Mouse (Mus musculus) hindlimb bud, embryonic 11.5 days (tissue): ENCODE measurements around the gene Megf8.

Experiments
- DNase-seq: peaks from one replicate; pipeline ENCODE4 v3.0.0-alpha.2; 2012; ENCODE audit warnings: low read depth, low spot score; ENCODE audit errors: extremely low spot score

The Megf8 gene

DNA sequence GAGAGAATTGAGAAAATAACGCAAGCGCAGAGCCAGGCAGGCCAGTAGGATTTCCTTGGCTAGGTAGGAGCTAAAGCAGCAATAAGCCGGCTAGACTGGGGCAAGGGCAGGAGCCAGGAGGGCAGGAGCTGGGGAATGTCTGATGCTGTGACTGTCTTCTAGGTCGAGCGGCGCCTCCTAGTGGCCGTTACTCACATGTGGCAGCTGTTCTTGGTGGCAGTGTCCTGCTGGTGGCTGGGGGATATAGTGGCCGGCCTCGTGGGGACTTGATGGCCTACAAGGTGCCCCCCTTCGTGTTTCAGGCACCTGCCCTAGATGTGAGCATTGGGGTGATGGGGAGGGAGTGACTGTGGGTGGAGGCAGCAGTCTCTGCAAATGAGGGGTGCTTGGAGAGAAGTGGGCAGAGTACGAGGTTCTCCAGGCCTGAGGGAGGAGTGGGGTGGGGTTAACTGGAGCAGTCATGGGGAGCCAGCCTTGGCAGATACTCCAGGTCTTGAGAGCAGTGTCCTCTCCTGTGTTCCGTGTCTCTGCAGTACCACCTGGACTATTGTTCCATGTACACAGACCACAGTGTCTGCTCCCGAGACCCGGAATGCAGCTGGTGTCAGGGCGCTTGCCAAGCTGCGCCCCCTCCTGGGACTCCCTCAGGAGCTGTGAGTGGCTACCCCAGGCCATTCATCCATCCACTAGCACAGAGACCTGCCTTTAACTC lies 16.8 kb downstream of the Megf8 start:
- DNase-seq, result peak; percentile 41

DNA sequence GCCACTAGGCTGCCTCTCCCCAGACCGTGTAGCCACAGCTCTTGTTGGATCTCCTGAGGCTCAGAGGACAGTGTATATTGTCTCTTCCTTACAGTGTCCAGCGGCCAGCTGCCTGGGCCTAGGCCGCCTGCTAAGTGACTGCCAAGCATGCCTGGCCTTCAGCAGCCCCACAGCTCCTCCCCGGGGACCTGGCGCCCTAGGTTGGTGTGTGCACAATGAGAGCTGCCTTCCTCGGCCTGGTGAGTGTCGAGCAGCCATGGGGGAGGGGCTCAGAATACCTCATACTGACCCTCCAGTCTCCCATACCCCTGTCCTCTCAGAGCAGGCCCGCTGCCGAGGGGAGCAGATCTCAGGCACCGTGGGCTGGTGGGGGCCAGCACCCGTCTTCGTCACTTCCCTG lies 17.5 kb downstream of the Megf8 start:
- DNase-seq, result no peak

- no peak for DNase-seq
Observed at GRCm38 (mm10) chr7:25339329-25339728, 22.4 kb downstream of the Megf8 start.

- no peak for DNase-seq
Observed at GRCm38 (mm10) chr7:25341000-25341784, 24.2 kb downstream of the Megf8 start.

DNA sequence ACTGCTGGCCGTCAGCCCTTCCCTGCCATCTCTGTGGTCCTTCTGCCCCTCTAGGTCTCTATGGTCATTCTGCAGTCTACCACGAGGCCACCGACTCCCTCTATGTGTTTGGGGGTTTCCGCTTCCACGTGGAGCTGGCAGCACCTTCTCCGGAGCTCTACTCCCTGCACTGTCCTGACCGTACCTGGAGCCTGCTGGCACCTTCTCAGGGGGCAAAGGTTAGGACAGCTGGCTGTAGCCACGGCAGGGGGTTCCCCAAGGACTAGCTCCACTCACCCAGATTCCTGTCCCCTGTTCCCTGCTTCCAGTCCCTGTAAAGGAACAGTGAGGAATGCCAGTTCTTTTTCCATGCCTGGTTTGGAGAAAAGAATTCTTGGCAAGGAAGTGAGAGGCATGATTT lies 31.9 kb downstream of the Megf8 start:
- DNase-seq, result no peak

DNA sequence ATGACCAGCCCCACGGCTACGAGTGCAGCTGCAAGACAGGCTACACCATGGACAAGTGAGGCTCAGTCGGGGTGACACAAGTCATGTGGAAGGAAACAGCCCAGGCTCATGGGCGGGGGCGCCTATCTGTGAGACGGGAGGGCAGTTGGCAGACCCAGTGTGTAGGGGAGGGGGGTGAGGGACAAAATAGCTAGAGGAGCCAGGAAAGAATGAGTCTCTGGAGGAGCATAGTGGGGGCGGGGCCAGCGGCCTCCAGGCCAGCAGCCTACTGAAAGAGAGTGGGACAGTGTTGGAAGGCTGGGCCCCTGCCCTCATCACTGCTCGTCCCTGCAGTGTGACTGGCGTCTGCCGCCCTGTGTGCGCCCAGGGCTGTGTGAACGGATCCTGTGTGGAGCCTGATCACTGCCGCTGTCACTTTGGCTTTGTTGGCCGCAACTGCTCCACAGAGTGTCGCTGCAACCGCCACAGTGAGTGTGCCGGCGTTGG lies 41.8 kb downstream of the Megf8 start:
- DNase-seq, result no peak

- no peak for DNase-seq
Observed at GRCm38 (mm10) chr7:25363151-25363550, 46.2 kb downstream of the Megf8 start.

DNA sequence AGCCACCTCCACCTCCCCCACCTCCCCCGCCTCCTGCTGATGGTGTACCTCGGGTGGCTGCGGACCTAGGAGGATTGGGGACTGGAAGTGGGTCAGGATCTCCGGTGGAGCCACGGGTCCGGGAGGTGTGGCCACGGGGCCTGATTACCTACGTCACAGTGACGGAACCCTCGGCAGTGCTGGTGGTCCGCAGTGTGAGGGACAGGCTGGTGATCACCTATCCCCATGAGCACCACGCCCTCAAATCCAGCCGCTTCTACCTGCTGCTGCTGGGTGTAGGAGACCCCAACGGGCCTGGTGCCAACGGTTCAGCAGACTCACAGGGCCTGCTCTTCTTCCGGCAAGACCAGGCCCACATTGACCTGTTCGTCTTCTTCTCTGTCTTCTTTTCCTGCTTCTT lies 46.7 kb downstream of the Megf8 start:
- no peak for DNase-seq

GRCm38 (mm10) chr7:25365937-25366625 lies 49.1 kb downstream of the Megf8 start:
- DNase-seq, result no peak

DNA sequence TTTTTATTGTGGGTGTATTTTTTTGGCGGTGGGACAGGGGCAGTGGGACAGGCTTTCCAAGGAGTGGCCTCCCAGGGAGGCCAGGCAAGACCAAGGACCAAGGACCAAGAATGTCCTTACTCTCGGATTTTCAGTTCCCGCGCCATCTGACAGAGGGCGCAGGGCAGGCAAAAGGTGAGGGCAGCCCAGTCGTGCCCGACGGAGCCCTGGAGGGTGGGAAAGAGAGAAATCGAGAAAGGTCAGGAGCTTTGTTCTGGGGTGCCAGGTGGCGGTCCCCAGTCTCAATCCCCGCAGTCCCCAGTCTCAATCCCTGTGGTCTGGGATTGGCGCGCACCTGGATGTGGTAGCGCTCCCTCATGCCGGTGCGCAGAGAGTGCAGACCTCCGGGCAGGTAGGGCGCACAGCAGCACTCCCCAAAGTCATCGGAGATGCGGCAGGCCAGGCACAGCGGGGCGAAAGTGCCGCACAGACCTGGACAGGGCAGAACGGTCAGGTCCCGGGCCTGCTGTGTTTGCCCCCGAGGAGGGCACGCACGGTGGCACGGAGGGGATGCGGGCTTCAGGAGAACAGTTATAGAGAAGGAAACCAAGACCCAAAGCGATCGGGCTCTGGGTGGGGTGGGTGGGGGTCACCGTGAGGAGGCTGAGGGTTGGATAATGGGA lies 50.8 kb downstream of the Megf8 start:
- no peak for DNase-seq

DNA sequence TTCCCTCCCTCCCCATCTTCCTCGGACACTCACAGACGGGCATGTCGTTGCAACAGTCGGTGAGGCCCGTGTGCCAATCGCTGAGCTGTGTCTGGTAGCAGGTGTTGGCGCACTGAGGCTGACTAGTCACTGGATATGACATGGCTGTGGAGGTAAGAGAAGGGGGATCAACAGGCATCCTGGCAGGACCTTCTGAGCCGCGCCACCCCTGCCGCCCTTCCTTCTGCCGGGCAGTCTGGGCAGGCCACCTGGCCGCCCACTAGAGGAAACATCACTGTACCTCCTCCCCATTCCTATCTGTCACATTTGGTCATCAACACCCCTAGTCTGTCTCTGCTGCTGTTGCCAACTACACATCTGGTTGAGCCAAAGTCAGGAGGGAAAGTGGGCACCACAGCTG lies 51.4 kb downstream of the Megf8 start:
- DNase-seq, result no peak

- no peak for DNase-seq
Observed at GRCm38 (mm10) chr7:25369058-25369749, 52.2 kb downstream of the Megf8 start, which contains the start of gene Cnfn. Cnfn (minus strand) TSS chr7:25369724.

DNA sequence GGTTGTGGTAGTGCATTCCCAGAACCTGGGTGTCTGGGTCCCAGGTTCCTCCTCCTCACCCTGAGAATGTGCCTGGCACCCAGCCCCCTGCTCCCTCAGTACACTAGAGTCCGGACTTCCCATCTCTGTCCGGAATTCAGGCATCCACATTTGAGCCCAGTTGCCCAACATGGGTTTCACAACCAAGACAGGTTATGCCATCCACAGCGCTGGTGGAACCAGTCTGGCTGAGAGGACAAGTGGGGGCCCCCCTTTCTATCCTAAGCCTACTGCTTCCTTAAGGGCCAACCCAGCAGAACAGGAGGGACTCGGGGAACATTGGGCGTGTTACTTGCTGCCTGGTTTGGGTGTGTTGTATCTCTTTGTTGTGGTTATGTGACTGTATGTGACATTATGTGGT lies 55.5 kb downstream of the Megf8 start:
- DNase-seq, result no peak

- DNase-seq, result no peak
Observed at GRCm38 (mm10) chr7:25376556-25376955, 59.6 kb downstream of the Megf8 start.

GRCm38 (mm10) chr7:25377100-25377700 lies 60.2 kb downstream of the Megf8 start:
- DNase-seq, result no peak

DNA sequence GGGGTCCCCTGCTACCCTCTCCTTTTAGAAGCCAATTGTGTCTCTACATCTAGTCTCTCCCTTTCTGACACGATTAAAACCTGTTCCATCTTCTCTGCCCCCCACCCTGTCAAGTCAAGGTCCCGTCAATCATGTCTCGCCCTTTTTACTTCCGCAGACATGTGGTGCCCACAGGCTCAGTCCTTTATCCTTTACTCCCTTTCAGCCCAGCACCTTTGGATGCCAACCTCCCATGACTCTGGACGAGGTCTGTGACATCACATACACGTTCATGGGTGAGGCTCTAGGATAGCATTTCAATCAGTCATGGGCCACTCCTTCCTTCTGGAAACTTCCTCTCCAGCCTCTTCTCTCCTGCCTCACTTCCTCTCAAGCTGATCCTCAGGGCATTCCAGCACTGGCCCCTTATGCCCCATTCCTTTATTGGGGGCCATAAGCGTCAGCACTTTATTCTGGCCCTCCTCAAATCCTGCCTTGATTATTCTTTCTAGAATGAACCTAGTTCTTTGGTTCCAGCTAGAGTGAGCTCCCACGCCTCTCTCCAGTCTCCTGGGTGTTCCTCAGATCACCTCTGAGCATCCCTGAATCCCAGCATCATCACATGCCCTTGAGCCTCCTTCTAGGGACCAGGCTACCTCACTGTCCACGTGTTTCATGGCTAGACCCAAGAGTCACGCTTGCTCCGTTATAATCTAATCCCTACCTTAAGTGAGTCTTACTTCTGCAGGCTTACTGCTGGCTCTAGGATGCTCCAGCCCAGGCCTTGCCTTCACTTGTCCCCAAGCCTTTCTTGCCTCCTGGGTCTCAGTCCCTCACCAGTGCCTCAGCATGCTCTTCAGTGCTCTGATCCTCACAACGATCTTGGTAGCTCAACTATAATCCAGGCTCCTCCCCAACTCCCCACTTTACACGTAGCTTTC lies 61.5 kb downstream of the Megf8 start:
- DNase-seq, result no peak

DNA sequence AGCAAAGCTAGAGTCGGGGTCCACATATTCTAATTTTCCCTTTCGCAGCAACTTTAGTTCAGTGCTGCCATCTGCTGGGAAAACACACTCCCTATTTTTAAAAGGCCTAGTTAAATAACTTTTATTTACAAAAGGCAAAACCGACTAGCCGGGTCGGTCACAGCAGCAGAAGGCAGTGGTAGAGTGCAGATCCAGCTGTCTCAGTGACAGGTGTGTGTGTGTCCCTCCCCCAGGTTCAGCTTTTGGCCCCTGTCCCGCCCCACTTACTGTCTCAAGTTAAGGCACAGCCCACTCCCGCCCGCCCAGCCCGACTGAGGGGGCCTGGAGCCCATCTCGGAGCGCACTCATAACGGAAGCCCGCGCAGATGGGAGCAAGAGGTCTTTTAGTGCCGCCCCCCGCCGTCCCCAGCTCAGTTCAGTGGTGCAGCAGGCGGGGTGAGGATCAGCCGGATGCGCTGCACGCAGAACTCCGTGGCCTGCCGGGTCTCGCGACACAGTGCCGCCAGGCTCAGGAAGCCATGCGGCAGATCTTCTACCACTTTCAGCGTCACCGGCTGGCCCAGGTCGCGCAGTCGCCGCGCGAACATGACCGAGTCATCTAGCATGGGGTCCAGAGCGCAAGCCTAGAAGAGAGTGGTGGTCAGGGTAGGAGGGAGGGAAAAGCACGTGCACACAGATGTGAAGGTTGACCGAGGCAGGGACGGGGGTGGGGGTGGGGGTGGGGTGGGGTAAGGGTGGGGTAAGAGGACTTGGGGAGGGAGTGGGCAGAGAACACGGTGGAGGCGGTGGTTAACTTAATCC lies 62.8 kb downstream of the Megf8 start:
- no peak for DNase-seq
